Mouse (Mus musculus) layer of hippocampus, postnatal 36 days (tissue): ENCODE results near the gene Mmadhc. TPM values are rescaled to one million over a fixed set of nuclear protein-coding genes. Genes with fewer than 3 reads are reported as not detected.
A peak's percentile ranks its signal among the peaks of the same experiment; 100 is the strongest.

Experiments
- DNase-seq, 2 experiments: peaks; one replicate each; pipeline ENCODE4 v3.0.0; 2022
- total RNA-seq, 2 experiments: library from RNA; stranded (reverse); gene quantifications; 2 replicates each; pipeline ENCODE4 v1.2.3; 2021

Gene Mmadhc
- total RNA-seq, result 10 to 100 TPM; 51.6 to 58.0 TPM

- peak; percentile 87 to 89 for DNase-seq
Observed at GRCm38 (mm10) chr2:50296109-50296986, at the start of gene Mmadhc. Mmadhc (minus strand) TSS chr2:50296801.

- no peak for DNase-seq
Observed at GRCm38 (mm10) chr2:50343598-50343997, 47.0 kb upstream of the Mmadhc start.

- no peak for DNase-seq
Observed at GRCm38 (mm10) chr2:50339061-50339460, 42.5 kb upstream of the Mmadhc start.

GRCm38 (mm10) chr2:50337596-50337995, 41.0 kb upstream of the Mmadhc start:
- no peak for DNase-seq

- DNase-seq, result no peak
Observed at GRCm38 (mm10) chr2:50331716-50332270, 35.2 kb upstream of the Mmadhc start.

GRCm38 (mm10) chr2:50328181-50328580, 31.6 kb upstream of the Mmadhc start:
- no peak for DNase-seq

- no peak for DNase-seq
Observed at GRCm38 (mm10) chr2:50324799-50325198, 28.2 kb upstream of the Mmadhc start.

- DNase-seq, result peak; percentile 29 to 37
Observed at GRCm38 (mm10) chr2:50306663-50307320, 10.2 kb upstream of the Mmadhc start.

GRCm38 (mm10) chr2:50304824-50305577, 8.4 kb upstream of the Mmadhc start:
- DNase-seq, result no peak

GRCm38 (mm10) chr2:50296987-50297350, 368 bp upstream of the Mmadhc start:
- no peak for DNase-seq

- DNase-seq, result no peak
Observed at GRCm38 (mm10) chr2:50295562-50295961, 1.0 kb downstream of the Mmadhc start.

GRCm38 (mm10) chr2:50294084-50294483, 2.5 kb downstream of the Mmadhc start:
- no peak for DNase-seq

- no peak for DNase-seq
Observed at GRCm38 (mm10) chr2:50293572-50293971, 3.0 kb downstream of the Mmadhc start.

GRCm38 (mm10) chr2:50291901-50292300, 4.7 kb downstream of the Mmadhc start:
- no peak for DNase-seq

GRCm38 (mm10) chr2:50290754-50291153, 5.8 kb downstream of the Mmadhc start:
- no peak for DNase-seq

- no peak for DNase-seq
Observed at GRCm38 (mm10) chr2:50284781-50285180, 11.8 kb downstream of the Mmadhc start.

- DNase-seq, result no peak
Observed at GRCm38 (mm10) chr2:50284040-50284439, 12.6 kb downstream of the Mmadhc start.

GRCm38 (mm10) chr2:50276715-50277114, 19.9 kb downstream of the Mmadhc start:
- DNase-seq, result no peak

GRCm38 (mm10) chr2:50273415-50273814, 23.2 kb downstream of the Mmadhc start:
- no peak for DNase-seq

GRCm38 (mm10) chr2:50272165-50272564, 24.4 kb downstream of the Mmadhc start:
- no peak for DNase-seq

GRCm38 (mm10) chr2:50268514-50268913, 28.1 kb downstream of the Mmadhc start:
- DNase-seq, result no peak

- DNase-seq, result no peak
Observed at GRCm38 (mm10) chr2:50267046-50267445, 29.6 kb downstream of the Mmadhc start.
